Mouse (Mus musculus): ENCODE measurements at regions not wholly inside any gene's neighbourhood (a gene's known extent, or its start where the extent isn't known, plus 50 kb on each side); places are given as distances from the start of the nearest gene placed in this dataset.

- no peaks in the 10 kb centered on the region for H3K4me1 ChIP-seq (ENCODE audit: control insufficient read depth, insufficient read depth, low read length)
- H3K36me3 ChIP-seq (ENCODE audit: control insufficient read depth, insufficient read depth, low read length) = no peaks in the 10 kb centered on the region
- ATAC-seq (ENCODE audit: low FRiP score, low TSS enrichment) (no peak), DNase-seq (no peak)
- H3K9me3 ChIP-seq (ENCODE audit: control insufficient read depth, low read length) = no peaks in the 10 kb centered on the region
- H3K27me3 ChIP-seq (ENCODE audit: control insufficient read depth, insufficient read depth, low read length) = no peaks in the 10 kb centered on the region
- no peak overlapping the region for H3K9ac ChIP-seq (replicated peaks; ENCODE audit: low read length)
- 83% methylated on average over 5 of the region's 5 CpGs for WGBS
- no peak overlapping the region for H3K27ac ChIP-seq (replicated peaks; ENCODE audit: low read depth, low read length)
- no peak overlapping the region for H3K4me3 ChIP-seq (replicated peaks; ENCODE audit: low read depth, low read length)
- no peak overlapping the region for H3K4me2 ChIP-seq (ENCODE audit: low read length)
These were observed 136.1 kb upstream of the 9330182O14Rik start for GRCm38 (mm10) chr15:39998063-39998462.

GRCm38 (mm10) chr15:40000022-40000421, 134.1 kb upstream of the 9330182O14Rik start:
- Histone ChIP-seq H3K27me3 (ENCODE audit: control insufficient read depth, insufficient read depth, low read length) (no peaks in the 10 kb centered on the region), H3K9me3 (ENCODE audit: control insufficient read depth, low read length) (no peaks in the 10 kb centered on the region), H3K9ac (replicated peaks; ENCODE audit: low read length) (no peak overlapping the region), H3K4me1 (ENCODE audit: control insufficient read depth, insufficient read depth, low read length) (no peaks in the 10 kb centered on the region), H3K27ac (replicated peaks; ENCODE audit: low read depth, low read length) (no peak overlapping the region), H3K4me3 (replicated peaks; ENCODE audit: low read depth, low read length) (no peak overlapping the region), H3K4me2 (ENCODE audit: low read length) (no peak overlapping the region), H3K36me3 (ENCODE audit: control insufficient read depth, insufficient read depth, low read length) (no peaks in the 10 kb centered on the region)
- no peak for ATAC-seq (ENCODE audit: low FRiP score, low TSS enrichment)
- WGBS = 94% methylated on average over 5 of the region's 5 CpGs
- no peak for DNase-seq

GRCm38 (mm10) chr15:40005096-40005495, 129.1 kb upstream of the 9330182O14Rik start:
- DNase-seq (peak; percentile 4), ATAC-seq (ENCODE audit: low FRiP score, low TSS enrichment) (no peak)
- Histone ChIP-seq H3K4me1 (ENCODE audit: control insufficient read depth, insufficient read depth, low read length) (no peaks in the 10 kb centered on the region), H3K36me3 (ENCODE audit: control insufficient read depth, insufficient read depth, low read length) (no peaks in the 10 kb centered on the region), H3K4me2 (ENCODE audit: low read length) (no peak overlapping the region), H3K4me3 (replicated peaks; ENCODE audit: low read depth, low read length) (no peak overlapping the region), H3K9ac (replicated peaks; ENCODE audit: low read length) (no peak overlapping the region), H3K27ac (replicated peaks; ENCODE audit: low read depth, low read length) (no peak overlapping the region), H3K9me3 (ENCODE audit: control insufficient read depth, low read length) (no peaks in the 10 kb centered on the region), H3K27me3 (ENCODE audit: control insufficient read depth, insufficient read depth, low read length) (no peaks in the 10 kb centered on the region)
- 91% methylated on average over 16 of the region's 16 CpGs for whole genome bisulfite sequencing

- no peaks in the 10 kb centered on the region for H3K4me1 ChIP-seq (ENCODE audit: control insufficient read depth, insufficient read depth, low read length)
- ATAC-seq (ENCODE audit: low FRiP score, low TSS enrichment) (no peak), DNase-seq (no peak)
- no peak overlapping the region for H3K4me2 ChIP-seq (ENCODE audit: low read length)
- no peak overlapping the region for H3K9ac ChIP-seq (replicated peaks; ENCODE audit: low read length)
- WGBS = 12% methylated on average over 5 of the region's 5 CpGs
- H3K9me3 ChIP-seq (ENCODE audit: control insufficient read depth, low read length) = no peaks in the 10 kb centered on the region
- H3K4me3 ChIP-seq (replicated peaks; ENCODE audit: low read depth, low read length) = no peak overlapping the region
- no peaks in the 10 kb centered on the region for H3K36me3 ChIP-seq (ENCODE audit: control insufficient read depth, insufficient read depth, low read length)
- H3K27ac ChIP-seq (replicated peaks; ENCODE audit: low read depth, low read length) = no peak overlapping the region
- no peaks in the 10 kb centered on the region for H3K27me3 ChIP-seq (ENCODE audit: control insufficient read depth, insufficient read depth, low read length)
These were observed 126.3 kb upstream of the 9330182O14Rik start for GRCm38 (mm10) chr15:40007844-40008243.

GRCm38 (mm10) chr15:40013833-40014232, 120.3 kb upstream of the 9330182O14Rik start:
- no peak overlapping the region for H3K4me2 ChIP-seq (ENCODE audit: low read length)
- no peak for ATAC-seq (ENCODE audit: low FRiP score, low TSS enrichment)
- H3K4me1 ChIP-seq (ENCODE audit: control insufficient read depth, insufficient read depth, low read length) = no peaks in the 10 kb centered on the region; the same call in 1 of the 2 replicates
- WGBS = 89% methylated on average over 3 of the region's 3 CpGs
- no peak overlapping the region for H3K27ac ChIP-seq (replicated peaks; ENCODE audit: low read depth, low read length)
- DNase-seq = no peak
- no peak overlapping the region for H3K4me3 ChIP-seq (replicated peaks; ENCODE audit: low read depth, low read length)
- H3K27me3 ChIP-seq (ENCODE audit: control insufficient read depth, insufficient read depth, low read length) = no peaks in the 10 kb centered on the region
- H3K9ac ChIP-seq (replicated peaks; ENCODE audit: low read length) = no peak overlapping the region
- no peaks in the 10 kb centered on the region for H3K36me3 ChIP-seq (ENCODE audit: control insufficient read depth, insufficient read depth, low read length)
- H3K9me3 ChIP-seq (ENCODE audit: control insufficient read depth, low read length) = no peaks in the 10 kb centered on the region

GRCm38 (mm10) chr15:40017019-40017418, 117.1 kb upstream of the 9330182O14Rik start:
- Histone ChIP-seq H3K36me3 (ENCODE audit: control insufficient read depth, insufficient read depth, low read length) (no peaks in the 10 kb centered on the region), H3K4me2 (ENCODE audit: low read length) (no peak overlapping the region), H3K9ac (replicated peaks; ENCODE audit: low read length) (no peak overlapping the region), H3K27ac (replicated peaks; ENCODE audit: low read depth, low read length) (no peak overlapping the region), H3K9me3 (ENCODE audit: control insufficient read depth, low read length) (no peaks in the 10 kb centered on the region), H3K4me1 (ENCODE audit: control insufficient read depth, insufficient read depth, low read length) (no peaks in the 10 kb centered on the region; the same call in 1 of the 2 replicates), H3K27me3 (ENCODE audit: control insufficient read depth, insufficient read depth, low read length) (no peaks in the 10 kb centered on the region), H3K4me3 (replicated peaks; ENCODE audit: low read depth, low read length) (no peak overlapping the region)
- no peak for ATAC-seq (ENCODE audit: low FRiP score, low TSS enrichment)
- WGBS = 88% methylated on average over 2 of the region's 2 CpGs
- DNase-seq = no peak

GRCm38 (mm10) chr15:40017597-40017996, 116.6 kb upstream of the 9330182O14Rik start:
- 23% methylated on average over 6 of the region's 6 CpGs for WGBS
- H3K4me2 ChIP-seq (ENCODE audit: low read length) = no peak overlapping the region
- H3K27ac ChIP-seq (replicated peaks; ENCODE audit: low read depth, low read length) = no peak overlapping the region
- no peaks in the 10 kb centered on the region for H3K27me3 ChIP-seq (ENCODE audit: control insufficient read depth, insufficient read depth, low read length)
- ATAC-seq (ENCODE audit: low FRiP score, low TSS enrichment) = no peak
- H3K9ac ChIP-seq (replicated peaks; ENCODE audit: low read length) = no peak overlapping the region
- H3K4me3 ChIP-seq (replicated peaks; ENCODE audit: low read depth, low read length) = no peak overlapping the region
- H3K36me3 ChIP-seq (ENCODE audit: control insufficient read depth, insufficient read depth, low read length) = no peaks in the 10 kb centered on the region
- no peaks in the 10 kb centered on the region for H3K9me3 ChIP-seq (ENCODE audit: control insufficient read depth, low read length)
- no peaks in the 10 kb centered on the region; the same call in 1 of the 2 replicates for H3K4me1 ChIP-seq (ENCODE audit: control insufficient read depth, insufficient read depth, low read length)
- peak; percentile 18 for DNase-seq

GRCm38 (mm10) chr15:40018047-40018791, 115.9 kb upstream of the 9330182O14Rik start:
- Histone ChIP-seq H3K4me1 (ENCODE audit: control insufficient read depth, insufficient read depth, low read length) (no peaks in the 10 kb centered on the region; the same call in 1 of the 2 replicates), H3K9me3 (ENCODE audit: control insufficient read depth, low read length) (no peaks in the 10 kb centered on the region), H3K4me3 (replicated peaks; ENCODE audit: low read depth, low read length) (no peak overlapping the region), H3K36me3 (ENCODE audit: control insufficient read depth, insufficient read depth, low read length) (no peaks in the 10 kb centered on the region), H3K27me3 (ENCODE audit: control insufficient read depth, insufficient read depth, low read length) (no peaks in the 10 kb centered on the region), H3K4me2 (ENCODE audit: low read length) (no peak overlapping the region), H3K27ac (replicated peaks; ENCODE audit: low read depth, low read length) (no peak overlapping the region), H3K9ac (replicated peaks; ENCODE audit: low read length) (no peak overlapping the region)
- no peak for ATAC-seq (ENCODE audit: low FRiP score, low TSS enrichment)
- 25% methylated on average over 12 of the region's 12 CpGs for WGBS
- peak; percentile 48 for DNase-seq

- Histone ChIP-seq H3K27ac (replicated peaks; ENCODE audit: low read depth, low read length) (no peak overlapping the region), H3K4me3 (replicated peaks; ENCODE audit: low read depth, low read length) (no peak overlapping the region), H3K9me3 (ENCODE audit: control insufficient read depth, low read length) (no peaks in the 10 kb centered on the region), H3K9ac (replicated peaks; ENCODE audit: low read length) (no peak overlapping the region), H3K4me2 (ENCODE audit: low read length) (no peak overlapping the region), H3K4me1 (ENCODE audit: control insufficient read depth, insufficient read depth, low read length) (no peaks in the 10 kb centered on the region; the same call in 1 of the 2 replicates), H3K36me3 (ENCODE audit: control insufficient read depth, insufficient read depth, low read length) (no peaks in the 10 kb centered on the region), H3K27me3 (ENCODE audit: control insufficient read depth, insufficient read depth, low read length) (no peaks in the 10 kb centered on the region)
- WGBS = 42% methylated on average over 8 of the region's 8 CpGs
- ATAC-seq (ENCODE audit: low FRiP score, low TSS enrichment) (no peak), DNase-seq (peak; percentile 19)
These were observed 115.4 kb upstream of the 9330182O14Rik start for GRCm38 (mm10) chr15:40018792-40019151.

Data from midbrain, embryonic 14.5 days (tissue).